Mouse (Mus musculus) left cerebral cortex, adult 11 months (tissue): ENCODE measurements around the gene Vmn1r159.
"Not testable (repeated sequence)": the region's sequence is repeated elsewhere in the genome, so short reads cannot be mapped to it uniquely, and the experiment has no call there.

Experiments
- DNase-seq: peaks from one replicate; pipeline ENCODE4 v3.0.0; 2022; ENCODE audit warnings: low spot score

The Vmn1r159 gene

GRCm38 (mm10) chr7:22843505-22843904, at the start of gene Vmn1r159:
Vmn1r159 (minus strand) TSS chr7:22843605.
- DNase-seq, result not testable (repeated sequence)

DNA sequence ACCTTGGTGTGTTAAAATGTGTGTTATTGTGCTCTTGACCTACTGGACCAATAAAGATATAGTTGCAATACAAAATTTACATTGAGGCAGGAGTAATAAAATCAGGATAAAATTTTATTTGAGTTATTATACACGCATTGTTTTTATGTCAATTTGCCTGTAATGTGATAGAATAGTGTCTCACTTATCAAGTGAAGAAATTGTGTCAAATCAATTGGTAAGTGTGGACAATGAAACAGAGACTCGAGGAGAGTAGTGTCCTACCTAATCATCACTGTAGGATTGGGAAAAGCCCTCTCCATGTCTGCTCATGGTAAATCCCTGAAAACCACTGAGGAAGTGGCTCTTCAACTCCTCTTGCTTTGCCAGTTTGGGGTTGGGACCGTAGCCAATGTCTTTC, 27.5 kb upstream of the Vmn1r159 start, which contains the start of gene Vmn1r160:
Vmn1r160 (plus strand) TSS at position 301 of the 400 bp plus-strand sequence.
- DNase-seq, result not testable (repeated sequence)
